Mouse (Mus musculus) heart, postnatal 0 days (tissue): ENCODE results near the gene Pde6c. TPM values are rescaled to one million over a fixed set of nuclear protein-coding genes. Genes with fewer than 3 reads are reported as not detected.

Source experiments
- ATAC-seq: fragments of 200-750 bp; cut with Nextera tagmentation; 2 replicates; pipeline ENCODE4 v1.8.0; 2017; ENCODE audit warnings: low read depth, moderate number of reproducible peaks, moderate library complexity; ENCODE audit not compliant: insufficient read depth
- DNase-seq: peaks from one replicate; pipeline ENCODE4 v3.0.0-alpha.2; 2016; ENCODE audit warnings: low spot score
- H3K27ac ChIP-seq: fragments of 300-500 bp; sonication (generic); 2 replicates; pipeline ENCODE4 v1.5.1; 2014; ENCODE audit warnings: low read depth, mild to moderate bottlenecking
- H3K27me3 ChIP-seq: fragments of 300-500 bp; sonication (generic); 2 replicates; pipeline ENCODE4 v1.6.1; 2014; ENCODE audit warnings: low read length, mixed read lengths; ENCODE audit not compliant: control insufficient read depth, insufficient read depth
- H3K36me3 ChIP-seq: fragments of 300-500 bp; sonication (generic); replicated peaks from 2 replicates; pipeline ENCODE4 v1.6.1; 2014; ENCODE audit warnings: low read length, mixed read lengths; ENCODE audit not compliant: control insufficient read depth, insufficient read depth
- H3K4me1 ChIP-seq: fragments of 300-500 bp; sonication (generic); 2 replicates; pipeline ENCODE4 v1.6.1; 2014; ENCODE audit warnings: antibody characterized with exemption; ENCODE audit not compliant: control insufficient read depth, insufficient read depth
- H3K4me2 ChIP-seq: fragments of 300-500 bp; sonication (generic); 2 replicates; pipeline ENCODE4 v1.6.1; 2014; ENCODE audit warnings: low read depth, mild to moderate bottlenecking, low read length, moderate library complexity
- H3K4me3 ChIP-seq: fragments of 300-500 bp; sonication (generic); 2 replicates; pipeline ENCODE4 v1.5.1; 2014; ENCODE audit warnings: low read depth, low read length
- H3K9ac ChIP-seq: fragments of 300-500 bp; sonication (generic); replicated peaks from 2 replicates; pipeline ENCODE4 v1.6.1; 2014; ENCODE audit warnings: low read depth, low read length, mixed read lengths
- H3K9me3 ChIP-seq: fragments of 300-500 bp; sonication (generic); replicated peaks from 2 replicates; pipeline ENCODE4 v1.6.1; 2016; ENCODE audit warnings: low read length; ENCODE audit not compliant: control insufficient read depth
- CTCF ChIP-seq: IDR thresholded peaks from 2 replicates; pipeline ENCODE4 v1.5.1; 2016; ENCODE audit warnings: antibody characterized with exemption, control low read depth, low read depth
- EP300 ChIP-seq: IDR thresholded peaks from 2 replicates; pipeline ENCODE4 v1.6.1; 2016; ENCODE audit warnings: antibody characterized with exemption, low read depth
- WGBS: fragments of 180-500 bp; shearing (Covaris S2); extraction: QIAGEN DNeasy Blood & Tissue Kit; methylation state at CpG from one replicate; pipeline ENCODE4 v1.1.7; 2014; 5-methylcytosine and 5-hydroxymethylcytosine counted together
- polyA plus RNA-seq: library from polyadenylated mRNA; unstranded; fragments of >200 nt; fragmentation: Nextera tagmentation; extraction: Ambion mirVana; gene quantifications from 2 replicates; pipeline ENCODE4 v1.2.1, GENCODE M21; 2015
- total RNA-seq: library from RNA; depleted of rRNA; stranded (reverse); fragments of >200 nt; gene quantifications from 2 replicates; pipeline ENCODE4 v1.2.3, GENCODE M21; 2014; ENCODE audit warnings: low replicate concordance; rRNA removed

Gene Pde6c
- total RNA-seq (not detected in 2 replicates), polyA plus RNA-seq (not detected in 2 replicates)

- no peak within 1 kb of the TSS for H3K4me3 ChIP-seq
- H3K4me2 ChIP-seq, result no peak within 1 kb of the TSS
- no peak for TF ChIP-seq EP300
- TF ChIP-seq CTCF, result no peak
- no peaks in the 10 kb centered on the region for H3K4me1 ChIP-seq
- no peak for DNase-seq
- H3K36me3 ChIP-seq, result no peaks in the 10 kb centered on the region
- H3K27me3 ChIP-seq, result no peaks in the 10 kb centered on the region
- H3K9ac ChIP-seq, result no peak within 1 kb of the TSS
- no peak for ATAC-seq
- WGBS, result 77% methylated on average over 6 of the region's 6 CpGs
- H3K27ac ChIP-seq, result no peak within 1 kb of the TSS
- H3K9me3 ChIP-seq, result no peaks in the 10 kb centered on the region
These were observed at the start of gene Pde6c for GRCm38 (mm10) chr19:38132481-38132880. TSS of gene Pde6c (plus strand) at chr19:38132781.

GRCm38 (mm10) chr19:38082931-38083525 lies 49.6 kb upstream of the Pde6c start:
- ATAC-seq (no peak), DNase-seq (no peak)
- Histone ChIP-seq H3K27ac (no peak overlapping the region), H3K36me3 (no peaks in the 10 kb centered on the region), H3K4me2 (no peak overlapping the region), H3K27me3 (no peaks in the 10 kb centered on the region), H3K4me1 (no peaks in the 10 kb centered on the region), H3K9me3 (no peaks in the 10 kb centered on the region), H3K4me3 (no peak overlapping the region), H3K9ac (no peak overlapping the region)
- WGBS, result 51% methylated on average over 5 of the region's 5 CpGs
- TF ChIP-seq CTCF (no peak), EP300 (no peak)

- no peaks in the 10 kb centered on the region for H3K27me3 ChIP-seq
- H3K4me3 ChIP-seq, result no peak overlapping the region
- no peaks in the 10 kb centered on the region for H3K36me3 ChIP-seq
- H3K4me2 ChIP-seq, result no peak overlapping the region
- no peaks in the 10 kb centered on the region for H3K4me1 ChIP-seq
- no peak for TF ChIP-seq EP300
- no peak for TF ChIP-seq CTCF
- no peak overlapping the region for H3K9ac ChIP-seq
- WGBS, result 62% methylated on average over 4 of the region's 4 CpGs
- DNase-seq (no peak), ATAC-seq (no peak)
- no peak overlapping the region for H3K27ac ChIP-seq
- no peaks in the 10 kb centered on the region for H3K9me3 ChIP-seq
These were observed 46.7 kb upstream of the Pde6c start for GRCm38 (mm10) chr19:38085841-38086240.

- ATAC-seq, result peak; percentile 87
- H3K4me2 ChIP-seq, result no peak overlapping the region
- H3K9ac ChIP-seq, result no peak overlapping the region
These were observed 45.5 kb upstream of the Pde6c start for GRCm38 (mm10) chr19:38086948-38087551.

GRCm38 (mm10) chr19:38089358-38089757 lies 43.2 kb upstream of the Pde6c start:
- H3K4me2 ChIP-seq, result no peak overlapping the region
- H3K4me3 ChIP-seq, result no peak overlapping the region
- WGBS, result 63% methylated on average over 8 of the region's 8 CpGs
- ATAC-seq, result no peak
- H3K27me3 ChIP-seq, result 0 out of 2 replicates have a peak, but pooled peaks cover 5% of the 10 kb centered on the region
- no peaks in the 10 kb centered on the region for H3K36me3 ChIP-seq
- no peaks in the 10 kb centered on the region for H3K9me3 ChIP-seq
- TF ChIP-seq CTCF, result no peak
- H3K27ac ChIP-seq, result no peak overlapping the region
- no peak for DNase-seq
- H3K9ac ChIP-seq, result no peak overlapping the region
- no peaks in the 10 kb centered on the region for H3K4me1 ChIP-seq

More at GRCm38 (mm10) chr19:38086948-38087551, 45.5 kb upstream of the Pde6c start:
- TF ChIP-seq CTCF (peak; percentile 72), EP300 (no peak)
- H3K9me3 ChIP-seq, result no peaks in the 10 kb centered on the region
- H3K4me3 ChIP-seq, result no peak overlapping the region
- H3K27ac ChIP-seq, result no peak overlapping the region
- peak; percentile 55 for DNase-seq
- 39% methylated on average over 11 of the region's 11 CpGs for WGBS
- no peaks in the 10 kb centered on the region for H3K36me3 ChIP-seq
- no peaks in the 10 kb centered on the region for H3K4me1 ChIP-seq
- H3K27me3 ChIP-seq, result no peaks in the 10 kb centered on the region
